Mouse (Mus musculus) heart, embryonic 14.5 days (tissue): ENCODE results near the gene Map4k4. TPM values are rescaled to one million over a fixed set of nuclear protein-coding genes. Genes with fewer than 3 reads are reported as not detected.

ENCODE experiments used
- ATAC-seq: fragments of 200-750 bp; cut with Nextera tagmentation; 2 replicates; pipeline ENCODE4 v1.8.0; 2017; ENCODE audit warnings: low read depth, moderate TSS enrichment; ENCODE audit not compliant: insufficient number of reproducible peaks, insufficient read depth, low FRiP score
- H3K27ac ChIP-seq, 2 experiments: fragments of 200-500 bp in 1 of 2; fragments of 300-500 bp in 1 of 2; sonication (generic) in 1 of 2; replicated peaks in 1 of 2; 2 replicates each; pipeline ENCODE4 v1.5.1; 2012 to 2014; ENCODE audit warnings: low read depth in 2 of 2, low read length in 2 of 2, control low read depth in 1 of 2, mild to moderate bottlenecking in 1 of 2, mixed read lengths in 1 of 2; ENCODE audit not compliant: control insufficient read depth in 1 of 2, insufficient read depth in 1 of 2
- H3K27me3 ChIP-seq: fragments of 300-500 bp; sonication (generic); 2 replicates; pipeline ENCODE4 v1.6.1; 2014; ENCODE audit warnings: mild to moderate bottlenecking, low read length, control low read depth; ENCODE audit not compliant: control insufficient read depth, insufficient read depth
- H3K36me3 ChIP-seq: fragments of 300-500 bp; sonication (generic); 2 replicates; pipeline ENCODE4 v1.6.1; 2014; ENCODE audit warnings: mild to moderate bottlenecking, control low read depth, low read length, mixed read lengths; ENCODE audit not compliant: control insufficient read depth, insufficient read depth
- H3K4me1 ChIP-seq, 2 experiments: fragments of 200-500 bp in 1 of 2; fragments of 300-500 bp in 1 of 2; sonication (generic) in 1 of 2; 2 replicates each; pipeline ENCODE4 v1.6.1; 2012 to 2014; ENCODE audit warnings: low read length in 2 of 2, control low read depth in 1 of 2, mixed read lengths in 1 of 2; ENCODE audit not compliant: control insufficient read depth in 2 of 2, insufficient read depth in 2 of 2
- H3K4me2 ChIP-seq: fragments of 300-500 bp; sonication (generic); 2 replicates; pipeline ENCODE4 v1.6.1; 2014; ENCODE audit warnings: mild to moderate bottlenecking, low read length
- H3K4me3 ChIP-seq, 2 experiments: fragments of 200-500 bp in 1 of 2; fragments of 300-500 bp in 1 of 2; sonication (generic) in 1 of 2; 2 replicates each; pipeline ENCODE4 v1.5.1; 2012 to 2014; ENCODE audit warnings: low read length in 2 of 2, mild to moderate bottlenecking in 2 of 2, control low read depth in 1 of 2, low read depth in 1 of 2, moderate library complexity in 1 of 2; ENCODE audit not compliant: control insufficient read depth in 1 of 2, insufficient read depth in 1 of 2
- H3K9ac ChIP-seq: fragments of 300-500 bp; sonication (generic); 2 replicates; pipeline ENCODE4 v1.6.1; 2014; ENCODE audit warnings: mild to moderate bottlenecking, low read length
- H3K9me3 ChIP-seq: fragments of 300-500 bp; sonication (generic); 2 replicates; pipeline ENCODE4 v1.6.1; 2016; ENCODE audit warnings: low read length, control low read depth; ENCODE audit not compliant: control insufficient read depth
- WGBS: fragments of 180-500 bp; shearing (Covaris S2); extraction: QIAGEN DNeasy Blood & Tissue Kit; methylation state at CpG from one replicate; pipeline ENCODE4 v1.1.7; 2014; 5-methylcytosine and 5-hydroxymethylcytosine counted together
- polyA plus RNA-seq: library from polyadenylated mRNA; unstranded; fragments of >200 nt; fragmentation: Nextera tagmentation; extraction: Ambion mirVana; gene quantifications from 2 replicates; pipeline ENCODE4 v1.2.1, GENCODE M21; 2014

Map4k4 gene
- polyA plus RNA-seq, 1 experiment from 2014 or later: 34.5 TPM

DNA sequence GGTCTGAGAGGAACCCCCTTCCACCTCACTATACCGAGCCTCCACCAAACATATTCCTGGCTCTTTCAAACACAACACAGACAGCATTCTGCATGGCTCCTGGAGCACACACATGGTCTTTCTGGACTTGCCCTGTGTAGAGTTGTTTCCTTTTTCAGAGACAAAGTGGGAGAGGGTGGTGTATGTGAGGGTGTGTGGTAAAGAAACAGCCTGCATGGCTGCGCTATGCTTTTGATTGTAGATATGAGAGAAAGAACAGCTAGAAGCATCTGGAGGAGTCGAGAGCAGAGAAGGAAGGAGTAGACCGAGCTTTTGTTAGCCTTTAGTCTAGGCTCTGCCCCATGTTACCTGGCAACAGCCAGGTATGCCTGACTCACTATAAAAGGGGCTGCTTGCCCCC is 162.7 kb downstream of the Map4k4 start:
- no peak overlapping the region for H3K9ac ChIP-seq
- no peak for ATAC-seq
- H3K27ac ChIP-seq: no peak overlapping the region
- no peak overlapping the region for H3K4me3 ChIP-seq
- no peak overlapping the region for H3K4me2 ChIP-seq
- no peaks in the 10 kb centered on the region for H3K36me3 ChIP-seq
- no peaks in the 10 kb centered on the region for H3K9me3 ChIP-seq
- no peaks in the 10 kb centered on the region for H3K27me3 ChIP-seq
- H3K4me1 ChIP-seq: no peaks in the 10 kb centered on the region; a peak in 1 of 4 replicates
- 58% methylated on average over 4 of the region's 4 CpGs for WGBS

DNA sequence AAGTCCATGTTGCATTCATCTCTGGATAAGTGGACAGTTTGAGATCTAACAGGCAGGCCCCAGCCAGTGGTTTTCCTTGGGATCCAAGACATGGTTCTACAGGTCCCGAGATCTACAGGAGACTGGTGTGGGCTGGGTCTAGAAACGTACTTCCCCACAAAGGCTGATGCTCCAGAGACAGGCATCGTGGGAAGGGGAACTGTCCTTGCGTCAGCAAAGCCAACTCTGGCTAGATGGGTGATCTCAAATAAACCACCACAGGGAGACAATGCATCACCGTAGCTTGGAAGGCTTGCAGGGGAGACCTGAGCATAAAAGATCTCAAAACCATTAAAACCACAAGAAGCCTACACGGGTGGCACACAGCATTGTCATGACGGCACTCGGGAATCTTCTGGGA is 163.8 kb downstream of the Map4k4 start:
- ATAC-seq: no peak
- Histone ChIP-seq H3K9me3 (no peaks in the 10 kb centered on the region), H3K4me2 (no peak overlapping the region), H3K4me3 (no peak overlapping the region), H3K36me3 (no peaks in the 10 kb centered on the region), H3K9ac (no peak overlapping the region), H3K4me1 (no peaks in the 10 kb centered on the region; a peak in 1 of 4 replicates), H3K27ac (no peak overlapping the region), H3K27me3 (no peaks in the 10 kb centered on the region)
- 86% methylated on average over 8 of the region's 8 CpGs for WGBS

DNA sequence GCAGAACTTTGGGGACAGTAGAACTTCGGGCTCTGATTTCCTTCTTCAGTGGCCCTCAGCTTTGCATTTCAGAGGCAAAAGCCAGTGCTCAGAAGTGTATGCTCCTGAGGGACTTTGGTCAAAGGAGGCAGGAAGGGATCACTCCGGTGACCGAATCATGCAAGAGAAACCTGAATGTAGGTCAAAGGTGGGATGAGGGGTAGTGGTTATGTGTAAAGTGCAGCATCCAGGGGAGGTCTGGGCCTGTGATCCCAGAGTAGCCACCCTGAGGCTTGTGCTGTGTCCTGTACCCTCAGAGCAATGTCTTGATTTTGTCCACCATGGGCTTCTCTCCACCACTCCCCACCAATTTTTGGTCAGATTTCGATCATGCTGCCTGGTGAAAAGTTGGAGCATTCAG is 171.8 kb downstream of the Map4k4 start:
- Histone ChIP-seq H3K27me3 (no peaks in the 10 kb centered on the region), H3K9ac (no peak overlapping the region), H3K4me3 (no peak overlapping the region), H3K9me3 (no peaks in the 10 kb centered on the region), H3K36me3 (no peaks in the 10 kb centered on the region), H3K4me1 (no peaks in the 10 kb centered on the region), H3K4me2 (no peak overlapping the region), H3K27ac (no peak overlapping the region)
- no peak for ATAC-seq
- WGBS: 79% methylated on average over 4 of the region's 4 CpGs

DNA sequence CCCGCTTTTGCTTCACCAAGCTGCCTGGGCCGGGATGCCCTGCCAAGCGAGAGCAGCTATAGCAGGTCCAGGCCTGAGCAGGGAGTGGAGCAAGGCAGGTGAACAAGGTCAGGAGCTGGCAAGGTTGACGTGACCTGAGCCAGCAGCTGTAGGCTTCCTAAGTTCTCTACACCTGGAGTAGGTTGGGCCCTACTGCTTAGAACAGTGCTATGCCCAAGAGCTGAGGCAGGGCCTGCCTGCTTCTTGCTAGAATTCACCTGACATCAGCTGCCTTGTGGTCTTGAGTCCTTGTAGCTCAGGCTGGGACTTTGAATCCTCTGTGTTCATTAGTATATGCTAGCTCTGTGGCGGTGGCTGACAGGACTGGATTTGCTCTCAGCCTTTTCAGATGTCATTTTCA is 173.1 kb downstream of the Map4k4 start, which contains the start of gene Il1r2:
Il1r2 (plus strand) TSS at position 301 of the 400 bp plus-strand sequence.
- no peak within 1 kb of the TSS for H3K9ac ChIP-seq
- no peak within 1 kb of the TSS for H3K4me3 ChIP-seq
- no peaks in the 10 kb centered on the region for H3K27me3 ChIP-seq
- H3K4me2 ChIP-seq: no peak within 1 kb of the TSS
- H3K9me3 ChIP-seq: no peaks in the 10 kb centered on the region
- ATAC-seq: no peak
- H3K36me3 ChIP-seq: no peaks in the 10 kb centered on the region
- no peaks in the 10 kb centered on the region for H3K4me1 ChIP-seq
- H3K27ac ChIP-seq: no peak within 1 kb of the TSS
- WGBS: 79% methylated on average over 5 of the region's 5 CpGs

Other genes with a start within 250 kb of the Map4k4 start
- gene Creg2, start 249.4 kb upstream of the Map4k4 start, polyA plus RNA-seq: 0.03 and 0.05 TPM in 2 replicates
- gene Rfx8, start 179.9 kb upstream of the Map4k4 start, polyA plus RNA-seq: 1.1 and 1.7 TPM in 2 replicates
- 3.6 and 5.6 TPM in 2 replicates for gene Gm3646, start 95.6 kb upstream of the Map4k4 start, polyA plus RNA-seq
- 1.1 TPM in 1 of 2 replicates, not detected in the other for gene Il1r2, start 173.2 kb downstream of the Map4k4 start, polyA plus RNA-seq